ENCODE assay signal across 21 mouse cellular contexts in genomic region chr2:170855210-170855609, GRCm38 (mm10).
A peak's percentile ranks its signal among the peaks of the same experiment; 100 is the strongest.
DNase-seq lines count a peak whose midpoint lies in the region; ATAC-seq and TF ChIP-seq lines count a peak whose summit lies in the region.
"Had no signal": no experiment of that assay in that cellular context is flagged by ENCODE, and none has a peak within 500 bp of the region (broad histone marks: within the 10 kb centered on the region; RNA-seq: fewer than 3 reads in every experiment).

No protein-coding gene starts in this region.

- no peak for ATAC-seq in megakaryocyte-erythroid progenitor cell, adult 5-6 weeks (replicated peaks; ENCODE audit: low FRiP score, low TSS enrichment, poor library complexity, severe bottlenecking)
- ATAC-seq: intestine, embryonic 16.5 days; liver, embryonic 12.5 days; lung, postnatal 0 days; Patski had no signal

- H3K27ac ChIP-seq in layer of hippocampus, adult 2 months: peak overlapping the region; percentile 72; the same call in 1 of the 2 replicates
- H3K27ac ChIP-seq: heart, embryonic 10.5 days; liver, embryonic 12.5 days had no signal

- peak; percentile 46 for TF ChIP-seq CTCF in layer of hippocampus, adult 2 months (conservative IDR thresholded peaks at IDR 0.05)

- H3K4me3 ChIP-seq in layer of hippocampus, adult 2 months: no peak overlapping the region
- H3K4me3 ChIP-seq: erythroblast, embryonic 14.5 days; heart, embryonic 10.5 days; liver, embryonic 12.5 days; megakaryocyte, embryonic 14.5 days; myocyte; stomach, embryonic 15.5 days had no signal

- DNase-seq in embryo, embryonic 10.5 days (ENCODE audit: low spot score): peak; percentile 31
- no peak for DNase-seq in embryo, embryonic 9.5 days (ENCODE audit: extremely low spot score)
- DNase-seq in right cerebral cortex, postnatal 10 days (ENCODE audit: low spot score in 2 of 2): peak; percentile 68 to 78
- no peak for DNase-seq in right cerebral cortex, adult 2 months (ENCODE audit: low spot score in 2 of 2)
- peak; percentile 58 to 63 for DNase-seq in layer of hippocampus, adult 2 months (ENCODE audit: low spot score in 2 of 2)
- DNase-seq in frontal cortex, adult 2 months (ENCODE audit: extremely low spot score in 1 of 2, low spot score in 1 of 2): no peak
- DNase-seq in kidney, adult 18-20 months: no peak
- DNase-seq: cerebellum, postnatal 25 days; gastrocnemius, postnatal 10 days; kidney, postnatal 10 days; thymus, postnatal 25 days had no signal

Comparison
In these comparisons a context has a peak if more than half of its experiments do, and no peak if none do; other contexts are left out.
1. DNase-seq: peak in embryo, embryonic 10.5 days (single experiment), right cerebral cortex, postnatal 10 days (2 of 2) and layer of hippocampus, adult 2 months (2 of 2); none in embryo, embryonic 9.5 days (single experiment), right cerebral cortex, adult 2 months (0 of 2), frontal cortex, adult 2 months (0 of 2) and kidney, adult 18-20 months (single experiment).